Mouse (Mus musculus): ENCODE data around the gene Ewsr1. TPM values are rescaled to one million over a fixed set of nuclear protein-coding genes. Genes with fewer than 3 reads are reported as not detected.

The Ewsr1 gene
- total and polyA plus RNA-seq, 2 experiments: 89.8 to 112 TPM

GRCm38 (mm10) chr11:5046321-5046926 is 52.6 kb downstream of the Ewsr1 start:
- Histone ChIP-seq H3K27ac (replicated peaks; ENCODE audit: insufficient read depth, low read depth, low read length) (no peak overlapping the region), H3K27me3 (ENCODE audit: control insufficient read depth, insufficient read depth, low read length) (no peaks in the 10 kb centered on the region), H3K79me2 (ENCODE audit: control insufficient read depth, insufficient read depth, low read length) (no peaks in the 10 kb centered on the region), H3K9ac (ENCODE audit: low read depth, low read length) (no peak overlapping the region), H3K4me3 (ENCODE audit: insufficient read depth, low read depth, low read length) (no peak overlapping the region), H3K4me1 (ENCODE audit: control insufficient read depth, insufficient read depth, low read length) (no peaks in the 10 kb centered on the region), H3K36me3 (ENCODE audit: control insufficient read depth, insufficient read depth, low read length) (peaks cover 5% of the 10 kb centered on the region; the same call in 1 of the 2 replicates)
- TF ChIP-seq POLR2A (IDR thresholded peaks at IDR 0.05; ENCODE audit: extremely low read depth, insufficient read depth, low read length): no peak
- TF ChIP-seq CTCF (IDR thresholded peaks at IDR 0.05; ENCODE audit: low read depth, low read length): no peak
- 62% methylated on average over 12 of the region's 12 CpGs for WGBS
- no peak for DNase-seq (ENCODE audit: extremely low read depth, low read depth, low spot score)

GRCm38 (mm10) chr11:5042645-5043381 is 56.3 kb downstream of the Ewsr1 start:
- H3K36me3 ChIP-seq (ENCODE audit: control insufficient read depth, insufficient read depth, low read length): peaks cover 9% of the 10 kb centered on the region
- H3K27ac ChIP-seq (replicated peaks; ENCODE audit: insufficient read depth, low read depth, low read length): no peak overlapping the region
- H3K4me3 ChIP-seq (ENCODE audit: insufficient read depth, low read depth, low read length): no peak overlapping the region
- TF ChIP-seq POLR2A (IDR thresholded peaks at IDR 0.05; ENCODE audit: extremely low read depth, insufficient read depth, low read length) (no peak), CTCF (IDR thresholded peaks at IDR 0.05; ENCODE audit: low read depth, low read length) (no peak)
- H3K9ac ChIP-seq (ENCODE audit: low read depth, low read length): no peak overlapping the region
- no peak for DNase-seq (ENCODE audit: extremely low read depth, low read depth, low spot score)
- WGBS: 87% methylated on average over 8 of the region's 8 CpGs
- H3K79me2 ChIP-seq (ENCODE audit: control insufficient read depth, insufficient read depth, low read length): no peaks in the 10 kb centered on the region
- H3K4me1 ChIP-seq (ENCODE audit: control insufficient read depth, insufficient read depth, low read length): no peaks in the 10 kb centered on the region
- H3K27me3 ChIP-seq (ENCODE audit: control insufficient read depth, insufficient read depth, low read length): no peaks in the 10 kb centered on the region

- 89% methylated on average over 18 of the region's 18 CpGs for WGBS
- no peak overlapping the region for H3K4me3 ChIP-seq (ENCODE audit: insufficient read depth, low read depth, low read length)
- peaks cover 16% of the 10 kb centered on the region for H3K36me3 ChIP-seq (ENCODE audit: control insufficient read depth, insufficient read depth, low read length)
- H3K79me2 ChIP-seq (ENCODE audit: control insufficient read depth, insufficient read depth, low read length): no peaks in the 10 kb centered on the region
- H3K9ac ChIP-seq (ENCODE audit: low read depth, low read length): no peak overlapping the region
- no peak for TF ChIP-seq CTCF (IDR thresholded peaks at IDR 0.05; ENCODE audit: low read depth, low read length)
- no peak for TF ChIP-seq POLR2A (IDR thresholded peaks at IDR 0.05; ENCODE audit: extremely low read depth, insufficient read depth, low read length)
- no peak overlapping the region for H3K27ac ChIP-seq (replicated peaks; ENCODE audit: insufficient read depth, low read depth, low read length)
- H3K4me1 ChIP-seq (ENCODE audit: control insufficient read depth, insufficient read depth, low read length): no peaks in the 10 kb centered on the region
- DNase-seq (ENCODE audit: extremely low read depth, low read depth, low spot score): no peak
- H3K27me3 ChIP-seq (ENCODE audit: control insufficient read depth, insufficient read depth, low read length): no peaks in the 10 kb centered on the region
These were observed 57.8 kb downstream of the Ewsr1 start for GRCm38 (mm10) chr11:5041144-5041780.

- H3K9ac ChIP-seq (ENCODE audit: low read depth, low read length): no peak overlapping the region
- no peaks in the 10 kb centered on the region for H3K27me3 ChIP-seq (ENCODE audit: control insufficient read depth, insufficient read depth, low read length)
- no peaks in the 10 kb centered on the region for H3K79me2 ChIP-seq (ENCODE audit: control insufficient read depth, insufficient read depth, low read length)
- no peak for DNase-seq (ENCODE audit: extremely low read depth, low read depth, low spot score)
- 94% methylated on average over 5 of the region's 5 CpGs for WGBS
- peaks cover 20% of the 10 kb centered on the region for H3K36me3 ChIP-seq (ENCODE audit: control insufficient read depth, insufficient read depth, low read length)
- H3K27ac ChIP-seq (replicated peaks; ENCODE audit: insufficient read depth, low read depth, low read length): no peak overlapping the region
- no peak overlapping the region for H3K4me3 ChIP-seq (ENCODE audit: insufficient read depth, low read depth, low read length)
- no peak for TF ChIP-seq CTCF (IDR thresholded peaks at IDR 0.05; ENCODE audit: low read depth, low read length)
- no peak for TF ChIP-seq POLR2A (IDR thresholded peaks at IDR 0.05; ENCODE audit: extremely low read depth, insufficient read depth, low read length)
- no peaks in the 10 kb centered on the region for H3K4me1 ChIP-seq (ENCODE audit: control insufficient read depth, insufficient read depth, low read length)
These were observed 58.5 kb downstream of the Ewsr1 start for GRCm38 (mm10) chr11:5040585-5040984.

GRCm38 (mm10) chr11:5037146-5037854 is 61.8 kb downstream of the Ewsr1 start:
- peaks cover 37% of the 10 kb centered on the region for H3K36me3 ChIP-seq (ENCODE audit: control insufficient read depth, insufficient read depth, low read length)
- no peaks in the 10 kb centered on the region for H3K79me2 ChIP-seq (ENCODE audit: control insufficient read depth, insufficient read depth, low read length)
- no peak overlapping the region for H3K9ac ChIP-seq (ENCODE audit: low read depth, low read length)
- no peak overlapping the region for H3K27ac ChIP-seq (replicated peaks; ENCODE audit: insufficient read depth, low read depth, low read length)
- no peak for TF ChIP-seq CTCF (IDR thresholded peaks at IDR 0.05; ENCODE audit: low read depth, low read length)
- no peak for TF ChIP-seq POLR2A (IDR thresholded peaks at IDR 0.05; ENCODE audit: extremely low read depth, insufficient read depth, low read length)
- H3K4me3 ChIP-seq (ENCODE audit: insufficient read depth, low read depth, low read length): no peak overlapping the region
- DNase-seq (ENCODE audit: extremely low read depth, low read depth, low spot score): no peak
- no peaks in the 10 kb centered on the region for H3K4me1 ChIP-seq (ENCODE audit: control insufficient read depth, insufficient read depth, low read length)
- H3K27me3 ChIP-seq (ENCODE audit: control insufficient read depth, insufficient read depth, low read length): no peaks in the 10 kb centered on the region
- WGBS: 70% methylated on average over 8 of the region's 8 CpGs
